In the genomic region with DNA sequence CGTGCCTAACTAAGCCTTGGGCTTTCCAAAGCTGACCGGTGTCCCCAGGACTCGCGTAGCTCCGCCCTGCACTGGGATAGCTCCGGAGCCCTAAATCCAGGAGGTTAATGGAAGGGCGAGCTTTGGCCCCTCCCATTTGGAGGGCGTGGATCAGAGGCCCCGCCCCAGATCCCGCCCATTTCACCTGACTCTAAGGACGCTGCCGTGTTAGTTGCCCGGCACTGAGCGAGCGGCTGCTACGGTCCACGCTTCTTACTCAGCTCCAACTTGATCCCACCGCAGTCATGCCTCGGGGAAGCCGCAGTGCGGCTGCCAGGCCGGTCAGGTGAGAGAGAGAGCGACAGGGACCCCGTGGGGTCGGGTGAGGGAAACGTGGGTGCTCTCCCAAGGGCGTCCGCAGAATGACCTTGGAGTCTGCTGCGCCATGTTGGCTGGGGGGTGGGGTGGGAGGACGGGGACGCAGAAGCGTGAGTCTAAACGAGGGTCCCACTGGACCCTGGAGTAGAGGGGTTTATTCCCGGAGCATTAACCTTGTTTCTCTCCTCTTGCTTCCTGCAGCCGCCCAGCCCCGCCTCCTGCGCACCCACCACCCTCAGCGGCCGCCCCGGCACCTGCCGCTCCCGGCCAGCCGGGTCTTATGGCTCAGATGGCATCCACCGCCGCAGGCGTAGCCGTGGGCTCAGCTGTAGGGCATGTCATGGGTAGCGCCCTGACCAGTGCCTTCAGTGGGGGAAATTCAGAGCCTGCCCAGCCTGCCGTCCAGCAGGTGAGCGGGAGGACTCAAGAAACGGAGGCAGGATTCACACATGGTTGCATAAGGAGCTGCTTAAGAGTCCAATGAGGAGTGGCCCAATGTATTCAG, we compare ENCODE assay signal across 8 mouse cellular contexts. TPM values are rescaled to one million over a fixed set of nuclear protein-coding genes. Genes with fewer than 3 reads are reported as not detected.
DNase-seq lines count a peak whose midpoint lies in the region; ATAC-seq and TF ChIP-seq lines count a peak whose summit lies in the region.

TSS of gene Mmp11 (minus strand) at position 817 of the 862 bp plus-strand sequence.

- peaks cover 12% of the 10 kb centered on the region for H3K79me2 ChIP-seq in myocyte (ENCODE audit: control insufficient read depth, insufficient read depth)

- H3K27me3 ChIP-seq in erythroblast, embryonic 14.5 days (ENCODE audit: control insufficient read depth): peaks cover 31% of the 10 kb centered on the region
- H3K27me3 ChIP-seq in heart, embryonic 13.5 days (replicated peaks): peaks cover 39% of the 10 kb centered on the region
- H3K27me3 ChIP-seq in kidney, postnatal 0 days (ENCODE audit: insufficient read depth, low read length): peaks cover 3% of the 10 kb centered on the region; the same call in 1 of the 2 replicates
- H3K27me3 ChIP-seq in liver, embryonic 11.5 days (replicated peaks; ENCODE audit: control insufficient read depth, insufficient read depth, low read length): peaks cover 30% of the 10 kb centered on the region
- H3K27me3 ChIP-seq in myocyte (ENCODE audit: control insufficient read depth, insufficient read depth, insufficient read length): no peaks in the 10 kb centered on the region
- no peaks in the 10 kb centered on the region for H3K27me3 ChIP-seq in splenic B cell, adult 2 months (ENCODE audit: control insufficient read depth, insufficient read depth, low read length, poor library complexity, severe bottlenecking)

- H3ac ChIP-seq in myocyte (ENCODE audit: control insufficient read depth, insufficient read length): peak within 1 kb of the TSS; percentile 26

- H3K27ac ChIP-seq in heart, embryonic 13.5 days (replicated peaks): peak within 1 kb of the TSS; percentile 90
- H3K27ac ChIP-seq in kidney, postnatal 0 days: peak within 1 kb of the TSS; percentile 85
- peak within 1 kb of the TSS; percentile 55; the same call in 1 of the 2 replicates for H3K27ac ChIP-seq in liver, embryonic 11.5 days (ENCODE audit: low read depth, low read length)

- peak; percentile 74 for ATAC-seq in CD4-positive, CD25-positive, alpha-beta regulatory T cell, adult 4 months
- peak; percentile 84 for ATAC-seq in heart, embryonic 13.5 days (ENCODE audit: extremely low read depth, insufficient number of reproducible peaks, low FRiP score, low TSS enrichment)
- peak; percentile 80 for ATAC-seq in kidney, postnatal 0 days (replicated peaks; ENCODE audit: low FRiP score, low read depth)
- ATAC-seq in liver, embryonic 11.5 days (replicated peaks; ENCODE audit: low FRiP score): peak; percentile 76

- H3K9ac ChIP-seq in heart, embryonic 13.5 days: peak within 1 kb of the TSS; percentile 91
- H3K9ac ChIP-seq in kidney, postnatal 0 days (ENCODE audit: low read depth, low read length): peak within 1 kb of the TSS; percentile 71
- H3K9ac ChIP-seq in liver, embryonic 11.5 days (ENCODE audit: low read depth, low read length): peak within 1 kb of the TSS; percentile 80

- no peak for TF ChIP-seq CTCF in brain, embryonic 14.5 days (IDR thresholded peaks at IDR 0.05; ENCODE audit: borderline replicate concordance, extremely low read depth, insufficient read depth, insufficient read length)
- no peak for TF ChIP-seq CTCF in kidney, postnatal 0 days (IDR thresholded peaks at IDR 0.05; ENCODE audit: low read depth)

- peak within 1 kb of the TSS; percentile 81 for H3K4me3 ChIP-seq in erythroblast, embryonic 14.5 days (replicated peaks)
- H3K4me3 ChIP-seq in heart, embryonic 13.5 days: peak within 1 kb of the TSS; percentile 69
- H3K4me3 ChIP-seq in kidney, postnatal 0 days (replicated peaks; ENCODE audit: low read depth, low read length): peak within 1 kb of the TSS; percentile 48
- H3K4me3 ChIP-seq in liver, embryonic 11.5 days (ENCODE audit: low read depth, low read length): peak within 1 kb of the TSS; percentile 81
- H3K4me3 ChIP-seq in myocyte: peak within 1 kb of the TSS; percentile 33

- TF ChIP-seq POLR2A in brain, embryonic 14.5 days (IDR thresholded peaks at IDR 0.05; ENCODE audit: borderline replicate concordance, extremely low read depth, insufficient read depth, insufficient read length, poor library complexity, severe bottlenecking): no peak
- peak; percentile 74 for TF ChIP-seq POLR2A in myocyte (IDR thresholded peaks at IDR 0.05; ENCODE audit: insufficient read length, low read depth)

- peaks cover 6% of the 10 kb centered on the region; the same call in 1 of the 2 replicates for H3K9me3 ChIP-seq in erythroblast, embryonic 14.5 days (ENCODE audit: control insufficient read depth, low read length)
- H3K9me3 ChIP-seq in heart, embryonic 13.5 days: no peaks in the 10 kb centered on the region
- no peaks in the 10 kb centered on the region for H3K9me3 ChIP-seq in kidney, postnatal 0 days (replicated peaks; ENCODE audit: low read length)
- H3K9me3 ChIP-seq in liver, embryonic 11.5 days (ENCODE audit: control insufficient read depth, low read length): no peaks in the 10 kb centered on the region

- peak within 1 kb of the TSS; percentile 78 for H3K4me2 ChIP-seq in heart, embryonic 13.5 days
- peak within 1 kb of the TSS; percentile 61 for H3K4me2 ChIP-seq in kidney, postnatal 0 days (ENCODE audit: low read length)
- peak within 1 kb of the TSS; percentile 96 for H3K4me2 ChIP-seq in liver, embryonic 11.5 days
- peak within 1 kb of the TSS; percentile 74 for H3K4me2 ChIP-seq in myocyte (ENCODE audit: low read depth)

- peaks cover 72% of the 10 kb centered on the region for H3K4me1 ChIP-seq in erythroblast, embryonic 14.5 days (ENCODE audit: control insufficient read depth)
- peaks cover 59% of the 10 kb centered on the region for H3K4me1 ChIP-seq in heart, embryonic 13.5 days
- peaks cover 24% of the 10 kb centered on the region for H3K4me1 ChIP-seq in kidney, postnatal 0 days (replicated peaks; ENCODE audit: insufficient read depth, low read length)
- H3K4me1 ChIP-seq in liver, embryonic 11.5 days (replicated peaks; ENCODE audit: control insufficient read depth, insufficient read depth, low read length): peaks cover 58% of the 10 kb centered on the region

- DNase-seq in brain, embryonic 14.5 days (ENCODE audit: low read depth): peak; percentile 82
- DNase-seq in kidney, postnatal 0 days (ENCODE audit: low spot score): peak; percentile 81
- peak; percentile 84 for DNase-seq in liver, embryonic 11.5 days (ENCODE audit: low spot score)
- DNase-seq in splenic B cell, adult 2 months (ENCODE audit: low read depth, low spot score): peak; percentile 86

- peaks cover 42% of the 10 kb centered on the region for H3K36me3 ChIP-seq in erythroblast, embryonic 14.5 days (ENCODE audit: control insufficient read depth)
- H3K36me3 ChIP-seq in heart, embryonic 13.5 days: peaks cover 4% of the 10 kb centered on the region; the same call in 1 of the 2 replicates
- H3K36me3 ChIP-seq in kidney, postnatal 0 days (ENCODE audit: insufficient read depth, low read length): no peaks in the 10 kb centered on the region
- no peaks in the 10 kb centered on the region for H3K36me3 ChIP-seq in liver, embryonic 11.5 days (ENCODE audit: control insufficient read depth, insufficient read depth, low read length)
- H3K36me3 ChIP-seq in myocyte (ENCODE audit: control insufficient read depth, insufficient read depth): no peaks in the 10 kb centered on the region
- H3K36me3 ChIP-seq in splenic B cell, adult 2 months (ENCODE audit: control insufficient read depth, insufficient read depth, low read length, poor library complexity, severe bottlenecking): no peaks in the 10 kb centered on the region

- WGBS in heart, embryonic 13.5 days: 1% methylated on average over 51 of the region's 51 CpGs
- 2% methylated on average over 50 of the region's 51 CpGs for WGBS in kidney, postnatal 0 days
- 2% methylated on average over 50 of the region's 51 CpGs for WGBS in liver, embryonic 11.5 days

TF ChIP-seq in myocyte, 11 proteins besides CTCF, POLR2A, EP300 and RAD21:
- no peak for TF ChIP-seq MAX (IDR thresholded peaks at IDR 0.05; ENCODE audit: low read depth)
- TF ChIP-seq REST (IDR thresholded peaks at IDR 0.05; ENCODE audit: insufficient read depth, insufficient read length): no peak
- no peak for TF ChIP-seq TCF3 (IDR thresholded peaks at IDR 0.05; ENCODE audit: insufficient read length, low read depth)
- TF ChIP-seq MYOD1 (IDR thresholded peaks at IDR 0.05; ENCODE audit: control insufficient read depth in 1 of 3, insufficient read length in 2 of 3, low read depth in 2 of 3): peak in 1 of 3 experiments; percentile 53
- peak; percentile 82 for TF ChIP-seq POLR2AphosphoS2 (IDR thresholded peaks at IDR 0.05; ENCODE audit: insufficient read length, low read depth)
- TF ChIP-seq MYOG (IDR thresholded peaks at IDR 0.05; ENCODE audit: control insufficient read depth in 1 of 3, insufficient read depth in 1 of 3, insufficient read length in 2 of 3, low read depth in 2 of 3): peak in 2 of 3 experiments; percentile 49 to 72

RNA-seq across cellular contexts. Expression of gene Mmp11, which starts in this region (rescaled TPM):
- polyA plus RNA-seq in CD4-positive, CD25-positive, alpha-beta regulatory T cell, adult 4 months (2017; shearing (Covaris generic)): 10 to 100 TPM in 1 of 2 experiments, 1 to 10 TPM in 1; 6.1 to 11.8 TPM
- 28.8 and 38.5 TPM in 2 replicates for polyA plus RNA-seq in brain, embryonic 14.5 days (2012; rRNA removed)
- 0.05 TPM in 1 of 2 replicates, not detected in the other for polyA plus RNA-seq in erythroblast, embryonic 14.5 days (2012)
- polyA plus RNA-seq in heart, embryonic 13.5 days (2015; fragmentation: Nextera tagmentation; extraction: Ambion mirVana): 28.6 and 30.7 TPM in 2 replicates
- polyA plus RNA-seq in kidney, postnatal 0 days (2015; fragmentation: Nextera tagmentation; extraction: Ambion mirVana): 39.4 and 43.2 TPM in 2 replicates
- 15.2 and 16.6 TPM in 2 replicates for polyA plus RNA-seq in liver, embryonic 11.5 days (2014; fragmentation: Nextera tagmentation; extraction: Ambion mirVana)
- polyA plus RNA-seq in myocyte (2012; fragmentation: generic; extraction: Trizol): 121 TPM

Comparison
In these comparisons a context has a peak if more than half of its experiments do, and no peak if none do; other contexts are left out.
1. Peak in every context shown above with its lines: DNase-seq, ATAC-seq, H3K4me3 ChIP-seq and H3K27ac ChIP-seq.